Mouse (Mus musculus): ENCODE data around the gene Mansc1. TPM values are rescaled to one million over a fixed set of nuclear protein-coding genes. Genes with fewer than 3 reads are reported as not detected.

Gene Mansc1
- polyA plus RNA-seq, 2 experiments = 2.3 to 2.6 TPM

DNA sequence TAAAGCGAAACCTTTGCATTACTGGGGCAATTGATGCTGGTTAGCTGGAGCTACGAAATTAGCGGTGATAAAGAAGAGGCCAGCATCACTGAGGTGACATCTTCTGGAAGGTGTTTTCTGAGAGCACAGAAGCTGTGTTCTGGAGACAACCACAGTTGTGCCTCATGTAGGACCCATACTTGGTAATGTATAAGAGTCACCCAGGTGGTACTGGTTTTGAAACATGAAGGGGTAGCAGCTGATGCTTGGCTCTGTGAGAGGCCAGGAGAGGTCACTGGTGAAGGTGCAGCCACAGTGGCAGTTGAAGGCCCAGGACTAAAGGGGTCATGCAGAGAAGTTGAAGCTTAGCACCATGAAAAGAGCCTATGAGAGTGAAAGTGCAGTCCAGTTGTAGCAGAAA, 6.9 kb upstream of the Mansc1 start, which contains the start of gene Borcs5:
Gene Borcs5 (plus strand): TSS at position 301 of the 400 bp plus-strand sequence.
- no peaks in the 10 kb centered on the region for H3K27me3 ChIP-seq (ENCODE audit: control insufficient read depth, insufficient read depth, low read length)
- H3K4me2 ChIP-seq (replicated peaks; ENCODE audit: low read depth, low read length, severe bottlenecking) = no peak within 1 kb of the TSS
- TF ChIP-seq POLR2A (IDR thresholded peaks at IDR 0.05; ENCODE audit: borderline replicate concordance, extremely low read depth, insufficient read depth, insufficient read length) = no peak
- no peaks in the 10 kb centered on the region for H3K36me3 ChIP-seq (ENCODE audit: control insufficient read depth, insufficient read depth, low read length)
- 0 out of 2 replicates have a peak, but pooled peaks cover 3% of the 10 kb centered on the region for H3K4me1 ChIP-seq (ENCODE audit: control insufficient read depth, insufficient read depth, low read length)
- WGBS = 92% methylated on average over 3 of the region's 3 CpGs
- DNase-seq (ENCODE audit: low spot score) (no peak), ATAC-seq (ENCODE audit: low FRiP score, low read depth) (no peak)
- no peak within 1 kb of the TSS for H3K9ac ChIP-seq (ENCODE audit: low read depth, low read length, severe bottlenecking)
- no peak within 1 kb of the TSS for H3K4me3 ChIP-seq (replicated peaks; ENCODE audit: low read length)
- no peaks in the 10 kb centered on the region for H3K9me3 ChIP-seq (ENCODE audit: control insufficient read depth, low read length)
- H3K27ac ChIP-seq (replicated peaks; ENCODE audit: low read depth, low read length) = no peak within 1 kb of the TSS

DNA sequence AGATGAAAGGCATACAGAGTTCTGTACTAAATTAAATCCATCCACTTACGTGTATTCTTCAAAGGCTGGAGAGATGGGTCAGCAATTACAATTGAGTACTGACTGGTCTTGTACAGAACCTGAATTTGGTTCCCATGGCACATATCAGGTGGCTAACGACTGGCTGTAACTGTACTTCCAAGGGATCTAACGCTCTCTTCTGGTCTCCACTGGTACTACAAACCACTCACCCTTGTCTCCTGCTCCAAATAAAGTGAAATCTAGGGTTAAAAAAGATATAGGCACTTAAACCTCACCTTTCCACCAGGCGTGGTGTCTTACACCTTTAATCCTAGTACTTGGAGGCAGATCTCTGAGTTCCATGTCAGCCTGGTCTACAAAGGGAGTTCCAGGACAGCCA, 4.2 kb upstream of the Mansc1 start:
- no peak overlapping the region for H3K4me3 ChIP-seq (replicated peaks; ENCODE audit: low read length)
- no peaks in the 10 kb centered on the region for H3K36me3 ChIP-seq (ENCODE audit: control insufficient read depth, insufficient read depth, low read length)
- H3K27ac ChIP-seq (replicated peaks; ENCODE audit: low read depth, low read length) = no peak overlapping the region
- no peak overlapping the region for H3K9ac ChIP-seq (ENCODE audit: low read depth, low read length, severe bottlenecking)
- 0 out of 2 replicates have a peak, but pooled peaks cover 7% of the 10 kb centered on the region for H3K4me1 ChIP-seq (ENCODE audit: control insufficient read depth, insufficient read depth, low read length)
- H3K4me2 ChIP-seq (replicated peaks; ENCODE audit: low read depth, low read length, severe bottlenecking) = no peak overlapping the region
- WGBS = 50% methylated on average over 4 of the region's 4 CpGs
- ATAC-seq (ENCODE audit: low FRiP score, low read depth) (no peak), DNase-seq (ENCODE audit: low spot score) (no peak)
- peaks cover 9% of the 10 kb centered on the region; the same call in 1 of the 2 replicates for H3K27me3 ChIP-seq (ENCODE audit: control insufficient read depth, insufficient read depth, low read length)
- no peaks in the 10 kb centered on the region for H3K9me3 ChIP-seq (ENCODE audit: control insufficient read depth, low read length)
- no peak for TF ChIP-seq POLR2A (IDR thresholded peaks at IDR 0.05; ENCODE audit: borderline replicate concordance, extremely low read depth, insufficient read depth, insufficient read length)

DNA sequence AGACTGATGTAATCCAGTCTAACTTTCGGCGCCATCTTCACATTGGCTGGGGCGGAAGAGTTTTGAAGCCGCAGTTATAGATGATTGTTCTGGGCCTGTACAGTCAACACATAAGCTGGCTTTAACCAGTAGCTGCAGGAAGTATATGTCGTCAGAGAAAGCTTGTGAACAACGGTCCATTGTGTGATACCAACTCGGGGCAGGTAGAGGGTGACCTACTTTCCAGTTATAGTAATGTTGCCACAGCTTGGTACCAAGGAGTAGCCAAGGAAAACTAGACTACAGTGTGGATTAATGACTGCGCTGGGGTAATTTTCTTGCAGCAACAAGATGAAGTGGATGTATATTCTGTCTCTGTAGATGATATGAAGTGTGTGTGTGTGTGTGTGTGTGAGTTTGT, 1.3 kb upstream of the Mansc1 start:
- H3K4me2 ChIP-seq (replicated peaks; ENCODE audit: low read depth, low read length, severe bottlenecking) = no peak overlapping the region
- no peaks in the 10 kb centered on the region for H3K9me3 ChIP-seq (ENCODE audit: control insufficient read depth, low read length)
- 0 out of 2 replicates have a peak, but pooled peaks cover 7% of the 10 kb centered on the region for H3K4me1 ChIP-seq (ENCODE audit: control insufficient read depth, insufficient read depth, low read length)
- H3K36me3 ChIP-seq (ENCODE audit: control insufficient read depth, insufficient read depth, low read length) = no peaks in the 10 kb centered on the region
- H3K27me3 ChIP-seq (ENCODE audit: control insufficient read depth, insufficient read depth, low read length) = peaks cover 9% of the 10 kb centered on the region; the same call in 1 of the 2 replicates
- no peak overlapping the region for H3K4me3 ChIP-seq (replicated peaks; ENCODE audit: low read length)
- ATAC-seq (ENCODE audit: low FRiP score, low read depth) = no peak
- no peak overlapping the region for H3K9ac ChIP-seq (ENCODE audit: low read depth, low read length, severe bottlenecking)
- DNase-seq (ENCODE audit: low spot score) = no peak
- TF ChIP-seq POLR2A (IDR thresholded peaks at IDR 0.05; ENCODE audit: borderline replicate concordance, extremely low read depth, insufficient read depth, insufficient read length) = no peak
- H3K27ac ChIP-seq (replicated peaks; ENCODE audit: low read depth, low read length) = no peak overlapping the region
- WGBS = 80% methylated on average over 8 of the region's 8 CpGs

DNA sequence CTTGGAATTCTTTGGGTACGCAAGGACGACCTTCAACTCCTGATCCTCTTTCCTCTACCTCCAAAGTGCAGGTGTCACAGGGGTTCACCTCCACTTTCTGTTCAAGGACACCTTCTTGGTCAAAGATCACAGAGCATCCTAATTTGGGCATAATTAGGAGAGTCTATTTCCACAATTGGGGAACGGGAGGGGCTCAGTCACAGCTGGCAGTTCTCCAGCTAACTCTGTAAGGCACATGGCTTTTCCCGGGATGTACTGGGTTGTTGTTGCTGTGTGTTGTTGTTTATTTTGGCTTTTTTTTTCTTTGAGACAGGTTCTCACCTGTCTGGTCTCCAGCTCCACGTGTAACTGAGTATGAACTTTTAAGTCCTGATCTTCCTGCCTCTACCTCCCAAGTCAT, 468 bp upstream of the Mansc1 start:
- Histone ChIP-seq H3K4me2 (replicated peaks; ENCODE audit: low read depth, low read length, severe bottlenecking) (peak overlapping the region; percentile 93; the same call in 1 of the 2 replicates), H3K27me3 (ENCODE audit: control insufficient read depth, insufficient read depth, low read length) (peaks cover 9% of the 10 kb centered on the region; the same call in 1 of the 2 replicates), H3K27ac (replicated peaks; ENCODE audit: low read depth, low read length) (no peak overlapping the region), H3K9me3 (ENCODE audit: control insufficient read depth, low read length) (no peaks in the 10 kb centered on the region), H3K4me3 (replicated peaks; ENCODE audit: low read length) (peak overlapping the region; percentile 52; the same call in 1 of the 2 replicates), H3K4me1 (ENCODE audit: control insufficient read depth, insufficient read depth, low read length) (0 out of 2 replicates have a peak, but pooled peaks cover 7% of the 10 kb centered on the region), H3K9ac (ENCODE audit: low read depth, low read length, severe bottlenecking) (no peak overlapping the region), H3K36me3 (ENCODE audit: control insufficient read depth, insufficient read depth, low read length) (no peaks in the 10 kb centered on the region)
- DNase-seq (ENCODE audit: low spot score) (no peak), ATAC-seq (ENCODE audit: low FRiP score, low read depth) (no peak)
- TF ChIP-seq POLR2A (IDR thresholded peaks at IDR 0.05; ENCODE audit: borderline replicate concordance, extremely low read depth, insufficient read depth, insufficient read length) = no peak
- WGBS = 38% methylated on average over 5 of the region's 5 CpGs

DNA sequence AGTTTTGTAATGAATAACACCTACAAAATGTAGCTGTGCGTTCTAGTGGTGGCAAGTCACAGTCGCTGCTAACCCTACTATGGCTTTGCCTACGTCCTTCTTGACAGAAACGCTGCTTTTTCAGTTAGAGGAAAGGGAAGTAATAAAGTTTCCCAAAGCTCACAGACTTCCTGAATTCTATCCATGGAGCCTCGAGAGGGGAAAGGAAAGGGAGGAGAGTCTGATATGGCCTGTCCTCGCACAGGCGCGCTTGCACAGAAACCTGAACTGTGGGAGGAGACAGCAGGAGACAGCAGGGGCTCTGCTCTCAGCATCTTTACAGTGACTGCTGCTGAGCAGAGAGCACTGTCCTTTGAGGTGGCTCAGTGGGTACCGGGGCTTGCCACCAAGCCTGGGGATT, 1.8 kb downstream of the Mansc1 start:
- DNase-seq (ENCODE audit: low spot score) (no peak), ATAC-seq (ENCODE audit: low FRiP score, low read depth) (no peak)
- Histone ChIP-seq H3K9me3 (ENCODE audit: control insufficient read depth, low read length) (no peaks in the 10 kb centered on the region), H3K27me3 (ENCODE audit: control insufficient read depth, insufficient read depth, low read length) (peaks cover 9% of the 10 kb centered on the region; the same call in 1 of the 2 replicates), H3K36me3 (ENCODE audit: control insufficient read depth, insufficient read depth, low read length) (no peaks in the 10 kb centered on the region), H3K4me2 (replicated peaks; ENCODE audit: low read depth, low read length, severe bottlenecking) (no peak overlapping the region), H3K4me1 (ENCODE audit: control insufficient read depth, insufficient read depth, low read length) (0 out of 2 replicates have a peak, but pooled peaks cover 7% of the 10 kb centered on the region), H3K4me3 (replicated peaks; ENCODE audit: low read length) (no peak overlapping the region), H3K9ac (ENCODE audit: low read depth, low read length, severe bottlenecking) (no peak overlapping the region), H3K27ac (replicated peaks; ENCODE audit: low read depth, low read length) (peak overlapping the region; percentile 9; the same call in 1 of the 2 replicates)
- 56% methylated on average over 9 of the region's 9 CpGs for WGBS
- no peak for TF ChIP-seq POLR2A (IDR thresholded peaks at IDR 0.05; ENCODE audit: borderline replicate concordance, extremely low read depth, insufficient read depth, insufficient read length)
